Mouse (Mus musculus) CH12.LX (cell line): ENCODE data around the gene Grm8.

Experiments used
- BHLHE40 ChIP-seq: IDR thresholded peaks from 2 replicates; pipeline ENCODE4 v1.6.1; 2011; ENCODE audit warnings: mild to moderate bottlenecking, low read depth, low read length, improper control_type of control experiment
- CHD2 ChIP-seq: IDR thresholded peaks from 2 replicates; pipeline ENCODE4 v1.6.1; 2011; ENCODE audit warnings: low read length, improper control_type of control experiment
- CTCF ChIP-seq, 2 experiments: IDR thresholded peaks in 1 of 2; conservative IDR thresholded peaks in 1 of 2; 2 replicates each; pipeline ENCODE4 v1.5.1; 2011 to 2012; ENCODE audit warnings: low read depth in 2 of 2, low read length in 2 of 2, improper control_type of control experiment in 1 of 2, inconsistent platforms in 1 of 2, mild to moderate bottlenecking in 1 of 2, moderate library complexity in 1 of 2
- EP300 ChIP-seq: IDR thresholded peaks from 2 replicates; pipeline ENCODE4 v1.6.1; 2011; ENCODE audit warnings: low read length, improper control_type of control experiment
- MAZ ChIP-seq: IDR thresholded peaks from 2 replicates; pipeline ENCODE4 v1.6.1; 2012; ENCODE audit warnings: low read depth, mild to moderate bottlenecking, inconsistent platforms, low read length, improper control_type of control experiment, moderate library complexity
- RCOR1 ChIP-seq: conservative IDR thresholded peaks from 2 replicates; pipeline ENCODE4 v1.6.1; 2012; ENCODE audit warnings: low read depth, mild to moderate bottlenecking, inconsistent platforms, low read length, improper control_type of control experiment
- ZKSCAN1 ChIP-seq: IDR thresholded peaks from 2 replicates; pipeline ENCODE4 v1.6.1; 2012; ENCODE audit warnings: low read depth, inconsistent platforms, low read length, improper control_type of control experiment, borderline replicate concordance
- ZMIZ1 ChIP-seq: IDR thresholded peaks from 2 replicates; pipeline ENCODE4 v1.6.1; 2012; ENCODE audit warnings: low read depth, mild to moderate bottlenecking, inconsistent platforms, low read length, improper control_type of control experiment

DNA sequence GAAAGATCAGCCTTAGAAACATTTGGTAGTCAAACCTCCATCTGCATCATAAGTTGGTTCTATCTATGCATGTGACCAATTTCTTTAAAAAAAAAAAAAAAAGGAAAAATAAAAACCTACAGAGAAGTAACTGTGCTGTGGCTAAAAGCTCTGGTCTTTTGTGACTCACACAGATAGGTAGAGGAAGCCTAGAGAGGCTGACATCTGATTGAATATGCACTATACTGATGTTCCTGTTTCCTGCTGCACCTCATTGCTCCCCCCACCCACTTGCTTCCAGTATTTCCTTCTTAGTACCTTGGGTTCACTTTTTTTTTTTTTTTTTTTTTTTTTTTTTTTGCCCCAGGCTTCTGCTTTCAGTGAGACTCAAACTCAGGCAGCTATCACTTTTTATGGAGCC is 824.6 kb downstream of the Grm8 start:
- no peak for TF ChIP-seq ZKSCAN1
- TF ChIP-seq CTCF (conservative IDR thresholded peaks at IDR 0.05 in 1 of 2, IDR thresholded peaks at IDR 0.05 in 1 of 2; ENCODE audit: low read depth in 2 of 2, low read length in 2 of 2), result no peak
- TF ChIP-seq ZMIZ1, result no peak
- TF ChIP-seq BHLHE40, result no peak
- no peak for TF ChIP-seq RCOR1
- no peak for TF ChIP-seq MAZ
- TF ChIP-seq CHD2, result no peak
- no peak for TF ChIP-seq EP300
